Mouse (Mus musculus): Measurements from ENCODE around the gene Hyal6.
A peak's percentile ranks its signal among the peaks of the same experiment; 100 is the strongest.

The Hyal6 gene

GRCm38 (mm10) chr6:24732945-24733344 lies at the start of gene Hyal6:
Hyal6 (plus strand) TSS chr6:24733245.
- no peak for DNase-seq (ENCODE audit: low read depth, low spot score)

GRCm38 (mm10) chr6:24687871-24688270 lies 45.2 kb upstream of the Hyal6 start:
- DNase-seq (ENCODE audit: low read depth, low spot score), result no peak

DNA sequence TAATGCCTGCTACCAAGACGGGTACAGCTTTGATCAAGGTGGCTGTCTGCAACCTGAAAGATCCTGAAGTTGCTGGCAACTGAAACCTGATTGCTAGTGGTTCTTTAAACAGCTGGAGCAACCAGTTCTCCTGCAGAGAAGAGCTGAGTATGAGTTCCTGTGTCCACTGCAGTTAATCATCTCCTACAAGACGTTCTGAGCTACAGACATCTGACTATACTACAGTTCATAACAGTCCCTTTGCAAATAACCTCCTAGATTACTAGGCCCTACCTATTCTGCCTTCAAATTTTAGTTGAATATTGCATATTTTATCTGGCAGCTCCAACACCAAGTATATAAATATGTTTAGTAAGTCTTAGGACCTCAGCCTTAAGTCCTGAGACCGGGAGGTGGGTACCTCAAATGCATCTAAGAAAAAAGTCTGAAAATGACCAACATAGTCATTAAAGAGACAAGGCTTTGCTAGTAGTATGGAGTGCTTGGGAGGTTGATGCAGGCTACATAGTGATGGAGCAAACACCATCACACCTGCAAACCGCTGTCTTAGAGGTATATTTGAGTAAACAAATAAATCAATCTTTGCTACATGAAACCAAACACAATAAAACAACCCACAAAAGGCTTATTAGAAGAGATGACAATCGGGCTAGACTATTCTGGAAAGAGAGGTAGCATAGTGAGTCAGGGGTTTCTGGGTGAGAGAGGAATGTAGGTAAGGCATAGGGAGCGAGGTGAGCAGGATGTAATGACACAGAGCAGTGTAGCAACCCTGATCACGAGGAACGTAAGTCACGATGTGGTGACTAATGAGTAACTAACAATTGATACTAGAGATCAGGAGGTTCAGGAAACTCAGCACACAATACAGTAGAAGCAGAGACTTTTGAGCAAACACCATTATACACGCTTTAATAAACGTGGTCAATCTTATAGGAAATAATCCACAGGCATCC lies 38.3 kb upstream of the Hyal6 start:
- no peak for DNase-seq (ENCODE audit: low read depth, low spot score)

GRCm38 (mm10) chr6:24696117-24696516 lies 36.9 kb upstream of the Hyal6 start:
- DNase-seq (ENCODE audit: low read depth, low spot score), result no peak

- DNase-seq (ENCODE audit: low read depth, low spot score), result no peak
Observed at GRCm38 (mm10) chr6:24697216-24697615, 35.8 kb upstream of the Hyal6 start.

- no peak for DNase-seq (ENCODE audit: low read depth, low spot score)
Observed at GRCm38 (mm10) chr6:24707090-24707489, 26.0 kb upstream of the Hyal6 start.

GRCm38 (mm10) chr6:24707499-24707898 lies 25.5 kb upstream of the Hyal6 start:
- no peak for DNase-seq (ENCODE audit: low read depth, low spot score)

- peak; percentile 57 for DNase-seq (ENCODE audit: low read depth, low spot score)
Observed at GRCm38 (mm10) chr6:24721317-24722099, 11.5 kb upstream of the Hyal6 start.

GRCm38 (mm10) chr6:24728130-24728529 lies 4.9 kb upstream of the Hyal6 start:
- DNase-seq (ENCODE audit: low read depth, low spot score), result no peak

- no peak for DNase-seq (ENCODE audit: low read depth, low spot score)
Observed at GRCm38 (mm10) chr6:24734565-24734964, 1.5 kb downstream of the Hyal6 start.

DNA sequence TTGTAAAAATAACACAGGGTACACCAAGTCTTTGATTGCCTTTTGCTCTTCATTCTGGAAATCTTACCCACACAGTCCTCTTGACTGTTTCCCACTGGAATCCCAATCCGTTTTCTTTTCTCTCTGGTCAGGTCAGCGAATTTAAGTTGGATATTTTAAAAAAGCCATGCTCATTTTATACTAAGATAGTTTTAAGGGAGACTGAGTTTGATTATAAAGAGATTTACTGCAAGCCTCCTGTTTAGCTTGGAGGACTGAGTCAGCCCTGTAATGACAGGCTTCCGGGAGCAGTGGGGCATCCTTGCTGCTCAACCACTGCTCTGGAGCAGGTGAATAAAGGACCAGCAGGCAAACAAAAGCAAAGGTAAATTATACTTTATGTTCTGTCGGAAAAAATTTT lies 15.0 kb downstream of the Hyal6 start, which contains the start of gene Hyal4:
Gene Hyal4 (plus strand): TSS at position 301 of the 400 bp plus-strand sequence.
- DNase-seq (ENCODE audit: low read depth, low spot score), result no peak

- no peak for DNase-seq (ENCODE audit: low read depth, low spot score)
Observed at GRCm38 (mm10) chr6:24759281-24759680, 26.2 kb downstream of the Hyal6 start.

DNA sequence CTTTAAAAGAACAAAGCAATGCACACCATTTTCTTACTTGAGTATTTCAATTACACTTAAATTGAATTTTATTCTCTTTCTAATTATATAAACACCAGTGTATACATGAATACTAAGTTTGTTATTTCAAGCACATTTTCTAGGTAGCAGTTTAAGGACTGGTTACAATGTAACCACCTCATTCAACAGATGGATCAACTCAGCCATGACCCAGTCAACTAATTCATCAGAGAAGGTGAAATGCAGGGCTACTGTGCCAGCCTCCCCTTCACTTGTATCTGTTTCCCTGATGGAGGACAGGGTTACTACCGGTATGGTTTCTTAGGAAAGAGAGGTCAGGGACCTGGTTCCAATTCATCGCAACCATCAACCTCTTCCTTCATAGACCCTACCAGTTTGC lies 33.2 kb downstream of the Hyal6 start:
- no peak for DNase-seq (ENCODE audit: low read depth, low spot score)

GRCm38 (mm10) chr6:24779182-24779581 lies 46.1 kb downstream of the Hyal6 start:
- DNase-seq (ENCODE audit: low read depth, low spot score), result no peak

DNA sequence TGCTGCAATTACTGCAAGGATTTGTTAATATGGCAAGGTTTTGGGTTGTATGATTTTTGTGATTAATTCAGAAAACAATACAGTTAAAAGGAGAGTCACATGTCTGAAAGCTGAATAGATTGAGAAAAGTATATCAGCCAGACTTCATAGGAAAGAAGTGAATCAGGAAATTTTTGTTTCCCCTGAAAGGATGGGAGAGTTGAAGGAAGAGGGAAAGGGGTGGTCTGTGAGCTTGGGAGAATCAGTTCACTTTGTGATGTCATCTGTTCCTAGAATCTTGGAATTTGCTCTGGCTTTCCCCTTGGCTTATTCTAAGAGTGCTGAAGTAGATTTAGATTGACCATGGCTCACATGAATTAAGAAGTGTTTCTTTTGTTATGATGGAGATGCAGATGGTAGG lies 57.8 kb downstream of the Hyal6 start, which contains the start of gene Spam1:
Gene Spam1 (plus strand): TSS at position 301 of the 400 bp plus-strand sequence.
- no peak for DNase-seq (ENCODE audit: low read depth, low spot score)
